Mouse (Mus musculus): ENCODE measurements at regions not wholly inside any gene's neighbourhood (a gene's known extent, or its start where the extent isn't known, plus 50 kb on each side); places are given as distances from the start of the nearest gene placed in this dataset.

DNA sequence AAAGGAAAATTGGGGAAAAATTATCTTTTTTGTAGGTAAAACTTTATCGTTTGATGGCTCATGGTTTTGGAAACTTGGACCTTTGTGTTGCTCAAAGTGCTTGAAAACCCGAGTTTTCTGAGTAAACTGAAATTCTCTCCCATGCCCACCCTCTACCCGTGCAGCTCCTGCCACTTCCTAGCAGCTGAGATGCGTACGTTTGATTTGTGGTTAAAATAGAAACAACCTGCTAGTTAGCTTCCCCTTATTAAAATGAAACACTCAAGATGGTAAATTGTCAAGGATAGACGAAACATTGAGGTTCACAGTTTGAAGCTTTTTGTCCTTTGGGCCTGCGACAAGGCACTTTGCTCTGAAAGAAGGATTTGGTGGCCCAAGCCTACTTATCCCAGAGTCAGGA lies 214.5 kb downstream of the Gm11011 start:
- H3K4me3 ChIP-seq, result no peak overlapping the region
- no peak for TF ChIP-seq CTCF (IDR thresholded peaks at IDR 0.05)
- intact Hi-C loops (cut with DNase I), result no loop called here
- DNase-seq, result no peak
- no peak overlapping the region for H3K27ac ChIP-seq

DNA sequence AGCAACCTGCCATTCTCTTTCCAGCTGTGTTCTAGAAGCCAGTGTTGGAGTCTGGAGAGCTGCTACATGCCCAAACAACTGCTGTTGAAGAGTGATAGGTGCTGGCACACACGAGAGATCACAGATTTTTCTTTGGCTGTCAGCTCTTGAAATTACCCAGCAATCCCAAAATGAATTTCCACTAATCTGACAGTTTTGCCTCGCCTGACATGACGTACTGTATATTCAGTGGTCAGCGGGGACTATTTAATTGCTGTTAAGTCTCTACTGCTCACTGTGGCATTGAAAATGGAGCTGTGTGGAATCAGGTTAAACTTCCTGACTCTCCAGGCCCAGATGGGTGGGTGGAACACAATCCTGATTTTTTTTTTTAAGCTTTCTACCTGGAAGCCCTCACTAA lies 222.5 kb downstream of the Gm11011 start:
- Histone ChIP-seq H3K4me3 (no peak overlapping the region), H3K27ac (no peak overlapping the region)
- no peak for DNase-seq
- TF ChIP-seq CTCF (IDR thresholded peaks at IDR 0.05), result no peak
- intact Hi-C loops (cut with DNase I), result no loop called here

- intact Hi-C loops (cut with DNase I), result no loop called here
- Histone ChIP-seq H3K4me3 (no peak overlapping the region), H3K27ac (no peak overlapping the region)
- peak; percentile 40 for DNase-seq
- TF ChIP-seq CTCF (IDR thresholded peaks at IDR 0.05), result peak; percentile 48
Observed at GRCm38 (mm10) chr2:169360272-169360671, 227.3 kb downstream of the Gm11011 start.

DNA sequence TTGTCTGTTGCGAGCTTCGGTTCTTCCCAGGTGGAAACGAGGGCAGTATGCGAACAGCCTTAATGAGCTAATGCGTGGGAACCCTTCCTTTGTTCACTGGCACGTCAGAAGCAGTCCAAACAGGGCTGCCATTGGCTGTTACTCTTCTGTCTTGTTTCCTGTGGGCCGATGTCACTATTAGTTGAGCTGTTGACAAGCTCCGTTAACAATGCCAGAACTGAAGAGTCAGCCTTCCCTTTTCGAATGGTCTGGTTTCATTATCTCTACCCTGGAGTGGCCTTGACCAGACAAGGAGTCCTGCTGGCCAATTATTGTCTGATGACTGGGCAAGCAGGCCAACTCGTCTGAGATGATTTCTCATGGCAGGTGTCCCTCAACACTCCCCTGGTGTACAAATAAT lies 230.1 kb downstream of the Gm11011 start:
- no peak for DNase-seq
- Histone ChIP-seq H3K4me3 (no peak overlapping the region), H3K27ac (no peak overlapping the region)
- intact Hi-C loops (cut with DNase I), result no loop called here
- TF ChIP-seq CTCF (IDR thresholded peaks at IDR 0.05), result no peak

DNA sequence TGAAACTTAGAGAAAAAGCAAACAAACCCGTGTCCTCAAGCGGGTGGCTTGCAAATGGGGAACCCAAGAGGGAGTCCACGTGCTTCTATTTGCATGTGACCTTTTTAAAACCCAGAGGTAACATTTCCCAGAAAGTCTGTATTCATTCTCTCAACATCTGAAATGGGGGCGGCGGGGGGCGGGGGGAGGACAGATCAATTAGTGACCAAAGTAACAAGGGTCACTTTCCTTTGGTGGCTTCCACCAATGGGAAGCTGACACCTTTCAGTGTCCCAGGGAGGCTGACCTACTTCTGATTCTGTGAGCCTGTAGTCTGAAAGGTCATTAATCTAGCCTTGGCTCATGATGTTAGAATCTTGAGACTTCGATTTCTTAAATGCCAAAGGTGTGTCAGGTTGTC lies 236.0 kb downstream of the Gm11011 start:
- intact Hi-C loops (cut with DNase I), result no loop called here
- TF ChIP-seq CTCF (IDR thresholded peaks at IDR 0.05), result no peak
- Histone ChIP-seq H3K4me3 (no peak overlapping the region), H3K27ac (no peak overlapping the region)
- no peak for DNase-seq

DNA sequence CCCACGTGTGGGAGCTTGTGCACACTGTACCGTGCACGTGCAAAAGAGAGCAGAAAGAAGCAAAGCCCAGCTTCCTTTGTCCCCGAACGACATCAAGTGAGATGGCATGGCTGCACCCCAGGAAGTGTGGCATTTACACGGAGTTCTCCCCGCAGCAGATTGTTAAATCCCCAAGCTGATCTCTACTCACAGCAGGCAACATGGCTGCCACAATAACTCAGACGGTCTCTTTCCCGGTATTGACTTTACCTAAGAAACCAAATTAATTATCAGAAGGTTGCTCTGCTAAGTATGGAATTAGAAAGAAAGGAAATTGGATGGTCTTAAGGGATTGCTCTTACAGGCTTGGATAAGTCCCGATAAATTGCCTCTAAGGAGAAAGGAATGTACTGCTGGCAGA lies 241.4 kb downstream of the Gm11011 start:
- H3K27ac ChIP-seq, result no peak overlapping the region
- H3K4me3 ChIP-seq, result no peak overlapping the region
- no peak for DNase-seq
- intact Hi-C loops (cut with DNase I), result no loop called here
- no peak for TF ChIP-seq CTCF (IDR thresholded peaks at IDR 0.05)

DNA sequence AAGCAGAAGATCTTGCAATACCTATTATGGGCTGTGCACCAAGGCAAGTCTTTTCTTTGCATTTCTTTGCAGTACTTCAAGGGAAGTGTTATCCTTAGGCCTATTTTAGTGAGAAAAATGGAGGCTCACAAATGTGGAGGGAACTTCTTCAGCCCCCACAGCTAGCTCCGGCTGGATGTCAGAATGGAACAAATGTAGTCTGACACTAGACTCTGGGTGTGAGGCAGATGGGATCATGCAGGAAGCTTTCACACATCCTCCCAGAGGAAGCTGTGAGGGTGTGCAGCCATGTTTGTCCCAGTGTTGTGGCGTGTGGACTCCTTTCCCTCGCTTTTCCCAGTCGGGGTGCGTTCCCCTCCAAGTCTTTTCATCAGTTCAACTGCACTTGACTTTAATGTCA lies 268.0 kb downstream of the Gm11011 start:
- DNase-seq, result no peak
- Histone ChIP-seq H3K27ac (no peak overlapping the region), H3K4me3 (no peak overlapping the region)
- no peak for TF ChIP-seq CTCF (IDR thresholded peaks at IDR 0.05)
- intact Hi-C loops (cut with DNase I), result no loop called here

DNA sequence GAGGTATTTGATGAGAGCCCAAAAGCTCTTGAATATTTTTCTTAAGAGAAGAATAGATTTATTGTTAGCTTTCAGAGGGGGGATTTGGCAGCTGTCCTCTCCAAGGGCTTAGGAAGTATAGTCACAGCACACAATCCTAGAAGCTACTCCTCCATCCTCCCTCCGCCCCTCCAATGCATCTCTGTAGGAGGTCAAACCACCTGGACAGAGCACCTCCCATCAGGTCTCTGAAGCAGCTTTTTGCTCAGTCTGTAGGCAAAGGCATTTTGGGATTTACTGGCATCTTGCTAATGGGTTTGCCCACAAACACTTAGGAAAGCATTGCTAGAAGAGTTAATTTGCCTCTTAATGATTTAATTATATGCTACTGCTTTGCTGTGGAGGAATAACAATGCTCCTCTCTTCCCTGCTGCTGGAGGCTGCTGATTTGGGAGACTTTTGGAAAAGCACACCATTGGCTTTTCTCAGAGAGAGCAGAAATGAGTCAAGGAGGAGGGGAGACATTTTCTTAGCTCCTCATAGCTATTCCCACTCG lies 273.1 kb downstream of the Gm11011 start:
- intact Hi-C loops (cut with DNase I), result no loop called here
- TF ChIP-seq CTCF (IDR thresholded peaks at IDR 0.05), result no peak
- Histone ChIP-seq H3K27ac (no peak overlapping the region), H3K4me3 (no peak overlapping the region)
- no peak for DNase-seq

- no peak overlapping the region for H3K27ac ChIP-seq
- no peak for DNase-seq
- no peak overlapping the region for H3K4me3 ChIP-seq
- no peak for TF ChIP-seq CTCF (IDR thresholded peaks at IDR 0.05)
- intact Hi-C loops (cut with DNase I), result no loop called here
Observed at GRCm38 (mm10) chr2:169311821-169312220, 275.7 kb downstream of the Gm11011 start.

DNA sequence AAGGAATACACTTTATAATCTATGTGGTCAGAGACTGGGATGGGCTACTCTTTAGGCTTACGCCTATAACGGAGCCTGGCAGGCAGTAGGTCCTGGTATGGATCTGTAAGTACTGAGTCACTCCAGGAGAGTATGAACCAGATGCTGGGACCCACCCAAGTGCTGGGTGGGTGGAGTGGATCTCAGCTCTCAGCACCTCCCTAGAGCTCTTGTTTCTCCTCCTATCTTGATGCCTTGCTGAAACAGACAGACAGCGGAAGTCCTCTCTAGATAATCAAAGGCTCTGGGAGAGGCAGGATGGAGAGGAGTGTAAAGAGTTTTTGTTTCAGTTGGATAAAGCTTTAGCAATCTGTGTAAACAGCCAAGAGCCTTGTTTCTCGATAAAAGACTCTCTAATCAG lies 276.2 kb downstream of the Gm11011 start:
- Histone ChIP-seq H3K27ac (no peak overlapping the region), H3K4me3 (no peak overlapping the region)
- no peak for DNase-seq
- TF ChIP-seq CTCF (IDR thresholded peaks at IDR 0.05), result no peak
- intact Hi-C loops (cut with DNase I), result no loop called here

GRCm38 (mm10) chr2:169304360-169304759 lies 283.2 kb downstream of the Gm11011 start:
- DNase-seq, result no peak
- no peak overlapping the region for H3K4me3 ChIP-seq
- no peak for TF ChIP-seq CTCF (IDR thresholded peaks at IDR 0.05)
- intact Hi-C loops (cut with DNase I), result no loop called here
- H3K27ac ChIP-seq, result no peak overlapping the region

GRCm38 (mm10) chr2:169300966-169301365 lies 286.6 kb downstream of the Gm11011 start:
- no peak for TF ChIP-seq CTCF (IDR thresholded peaks at IDR 0.05)
- no peak for DNase-seq
- Histone ChIP-seq H3K27ac (no peak overlapping the region), H3K4me3 (no peak overlapping the region)
- intact Hi-C loops (cut with DNase I), result no loop called here

- Histone ChIP-seq H3K27ac (no peak overlapping the region), H3K4me3 (no peak overlapping the region)
- DNase-seq, result no peak
- intact Hi-C loops (cut with DNase I), result no loop called here
- TF ChIP-seq CTCF (IDR thresholded peaks at IDR 0.05), result no peak
Observed at GRCm38 (mm10) chr2:169300411-169300810, 287.1 kb downstream of the Gm11011 start.

DNA sequence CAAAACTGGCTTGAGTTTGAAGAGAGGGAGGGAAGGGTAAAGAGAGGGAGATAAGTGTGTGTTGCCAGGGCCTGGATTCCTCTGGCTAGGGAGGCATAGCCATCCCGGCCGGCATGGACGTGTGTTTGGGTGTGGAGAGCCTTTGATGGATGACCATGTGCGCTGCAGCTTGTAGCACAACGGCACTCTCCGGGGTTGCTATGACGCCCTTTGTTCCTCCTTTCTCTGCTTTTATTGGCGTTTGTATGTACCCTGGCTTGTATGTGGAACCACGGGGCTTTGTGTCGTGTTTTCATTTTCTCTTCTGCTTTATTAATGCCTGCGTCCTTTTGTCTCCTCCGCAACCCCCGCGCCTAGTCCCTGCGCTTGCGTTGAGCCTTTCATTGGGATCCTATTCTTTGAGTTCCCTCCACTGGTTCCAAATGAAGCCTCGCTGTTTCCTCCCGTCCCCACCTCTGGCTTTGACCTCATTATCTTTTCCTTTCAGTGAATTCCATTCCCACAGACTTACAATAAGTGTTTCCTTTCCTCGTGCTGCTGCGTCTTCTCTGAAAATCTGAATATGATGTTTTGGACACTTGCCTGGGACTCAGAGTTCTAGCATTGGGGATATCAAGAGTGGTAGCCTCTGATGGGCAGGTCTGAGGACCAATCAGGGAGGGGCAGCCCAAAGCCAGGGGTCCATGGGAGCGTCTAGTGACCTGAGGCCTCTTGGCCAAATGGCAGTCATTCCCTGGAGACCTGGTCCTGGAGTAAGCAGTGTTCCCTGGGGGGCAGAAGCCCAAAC lies 289.5 kb downstream of the Gm11011 start:
- DNase-seq, result peak; percentile 21
- Histone ChIP-seq H3K27ac (no peak overlapping the region), H3K4me3 (peak overlapping the region; percentile 34)
- intact Hi-C loops (cut with DNase I), result no loop called here
- TF ChIP-seq CTCF (IDR thresholded peaks at IDR 0.05), result no peak

Data from gastrocnemius, adult 2 months (tissue).